Mouse (Mus musculus) heart, embryonic 15.5 days (tissue): ENCODE data around the gene Cspg4. TPM values are rescaled to one million over a fixed set of nuclear protein-coding genes. Genes with fewer than 3 reads are reported as not detected.

Experiments used
- polyA plus RNA-seq: library from polyadenylated mRNA; unstranded; fragments of >200 nt; fragmentation: Nextera tagmentation; extraction: Ambion mirVana; gene quantifications from 2 replicates; pipeline ENCODE4 v1.2.1, GENCODE M21; 2015

Cspg4 gene
- polyA plus RNA-seq, 1 experiment from 2014 or later, result 28.9 TPM

Other genes starting within 250 kb of the Cspg4 start
- gene Lingo1, start 68.6 kb upstream of the Cspg4 start, polyA plus RNA-seq, result 2.3 and 3.2 TPM in 2 replicates
- gene Odf3l1, start 354 bp upstream of the Cspg4 start, polyA plus RNA-seq, result 0.38 and 0.62 TPM in 2 replicates
- 7.0 and 9.5 TPM in 2 replicates for gene Snx33, start 63.3 kb downstream of the Cspg4 start, polyA plus RNA-seq
- gene Imp3, start 72.4 kb downstream of the Cspg4 start, polyA plus RNA-seq, result 61.4 and 63.4 TPM in 2 replicates
- gene Snupn, start 85.8 kb downstream of the Cspg4 start, polyA plus RNA-seq, result 14.4 and 17.9 TPM in 2 replicates
- gene Ptpn9, start 129.9 kb downstream of the Cspg4 start, polyA plus RNA-seq, result 13.4 and 17.1 TPM in 2 replicates
- 15.7 and 24.4 TPM in 2 replicates for gene Sin3a, start 207.0 kb downstream of the Cspg4 start, polyA plus RNA-seq